Mouse (Mus musculus) adrenal gland, adult 10 weeks (tissue): Measurements from ENCODE around the gene Klf2. TPM values are rescaled to one million over a fixed set of nuclear protein-coding genes. Genes with fewer than 3 reads are reported as not detected.

Experiments
- polyA plus RNA-seq: library from polyadenylated mRNA; stranded (reverse); fragments of 350-450 nt; fragmentation: Illumina TruSeq; extraction: RNeasy Lipid Tissue Mini Kit (QIAGEN cat#74804); gene quantifications from one replicate; pipeline ENCODE4 v1.2.3, GENCODE M21; 2014; ENCODE audit warnings: low read depth, low replicate concordance

Klf2 gene
- 16.3 TPM for polyA plus RNA-seq

DNA sequence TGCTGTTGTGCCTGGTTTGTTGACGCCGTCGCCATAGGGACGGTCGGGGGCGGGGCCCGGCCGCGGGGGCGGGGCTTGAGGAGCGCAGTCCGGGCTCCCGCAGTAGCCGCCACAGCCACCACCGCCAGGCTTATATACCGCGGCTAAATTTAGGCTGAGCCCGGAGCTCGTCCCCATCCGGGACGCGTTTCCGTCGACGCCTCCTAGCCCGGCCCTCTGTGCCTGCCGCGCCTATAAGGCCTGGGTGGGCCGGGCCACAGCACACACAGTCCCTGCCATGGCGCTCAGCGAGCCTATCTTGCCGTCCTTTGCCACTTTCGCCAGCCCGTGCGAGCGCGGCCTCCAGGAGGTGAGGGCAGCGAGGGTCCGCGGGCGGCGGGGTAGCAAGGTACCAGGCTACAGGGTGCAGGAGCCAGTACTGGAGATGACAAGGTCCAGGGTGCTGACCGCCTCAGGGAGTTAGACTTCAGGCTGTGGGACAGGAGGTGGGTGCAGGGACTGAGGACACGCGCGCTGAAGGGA is at the start of gene Klf2:
TSS of gene Klf2 (plus strand) at position 233 of the 522 bp plus-strand sequence.

DNA sequence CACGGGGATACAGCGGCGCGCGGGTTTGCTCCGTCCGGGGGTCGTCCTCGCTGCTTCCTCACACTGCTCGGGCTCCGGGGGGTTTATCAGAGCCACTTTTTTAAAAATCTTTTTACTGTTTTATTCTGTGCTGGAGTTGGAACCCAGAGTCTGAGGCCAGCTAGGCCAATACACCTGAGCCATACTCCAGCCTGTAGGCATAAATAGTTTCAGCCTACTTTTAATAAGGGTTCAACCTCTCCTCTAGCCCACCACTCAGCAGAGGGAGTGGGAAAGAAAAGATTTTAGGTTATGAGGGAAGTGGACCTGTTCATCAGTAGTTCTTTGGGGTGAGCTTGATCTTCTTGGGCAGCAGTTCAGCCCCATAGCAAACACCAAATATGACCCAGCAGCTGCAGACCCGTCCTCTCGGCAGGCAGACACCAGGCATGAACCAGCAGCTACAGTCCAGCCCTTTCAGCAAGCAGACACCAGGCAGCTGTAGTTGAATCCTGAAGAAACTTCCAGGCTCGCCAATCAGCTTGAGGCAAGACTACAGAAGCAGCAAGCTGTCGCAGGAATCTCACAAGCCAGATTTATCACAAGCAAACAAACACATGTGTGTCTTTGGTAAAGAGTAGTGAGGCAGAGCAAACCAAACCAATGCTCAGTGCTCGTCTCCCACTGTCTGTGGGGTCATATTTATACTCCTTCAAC is 13.5 kb upstream of the Klf2 start, which contains the start of gene Gm10282:
TSS of gene Gm10282 (minus strand) at position 51 of the 696 bp plus-strand sequence.

Other genes starting within 250 kb of the Klf2 start
- gene Olfr373, start 235.9 kb upstream of the Klf2 start, polyA plus RNA-seq: not detected
- not detected for gene Olfr374, start 212.0 kb upstream of the Klf2 start, polyA plus RNA-seq
- 455 TPM for gene Tpm4, start 184.1 kb upstream of the Klf2 start, polyA plus RNA-seq
- gene Rab8a, start 157.8 kb upstream of the Klf2 start, polyA plus RNA-seq: 50.4 TPM
- not detected for gene Hsh2d, start 129.4 kb upstream of the Klf2 start, polyA plus RNA-seq
- gene Cib3, start 106.2 kb upstream of the Klf2 start, polyA plus RNA-seq: not detected
- gene Gm11034, start 105.4 kb upstream of the Klf2 start, polyA plus RNA-seq: not detected
- 80.7 TPM for gene Fam32a, start 99.3 kb upstream of the Klf2 start, polyA plus RNA-seq
- 13.4 TPM for gene Ap1m1, start 79.0 kb upstream of the Klf2 start, polyA plus RNA-seq
- 2.2 TPM for gene Gm10282, start 13.8 kb upstream of the Klf2 start, polyA plus RNA-seq
- 32.2 TPM for gene Eps15l1, start 102.4 kb downstream of the Klf2 start, polyA plus RNA-seq
- 6.9 TPM for gene Calr3, start 124.8 kb downstream of the Klf2 start, polyA plus RNA-seq
- gene 1700030K09Rik, start 124.8 kb downstream of the Klf2 start, polyA plus RNA-seq: 1.6 TPM
- 5.4 TPM for gene Cherp, start 156.2 kb downstream of the Klf2 start, polyA plus RNA-seq
- gene Slc35e1, start 173.6 kb downstream of the Klf2 start, polyA plus RNA-seq: 26.6 TPM
- gene Med26, start 229.2 kb downstream of the Klf2 start, polyA plus RNA-seq: 2.4 TPM